In genomic region chr9:100520012-100520411, GRCm38 (mm10) we compare ENCODE assay signal across 11 mouse cellular contexts. TPM values are rescaled to one million over a fixed set of nuclear protein-coding genes. Genes with fewer than 3 reads are reported as not detected.
DNase-seq lines count a peak whose midpoint lies in the region; ATAC-seq and TF ChIP-seq lines count a peak whose summit lies in the region.
"Had no signal": no experiment of that assay in that cellular context is flagged by ENCODE, and none has a peak within 500 bp of the region (broad histone marks: within the 10 kb centered on the region; RNA-seq: fewer than 3 reads in every experiment).

No protein-coding gene starts in this region.

- ATAC-seq in lung, postnatal 0 days, result no peak
- ATAC-seq: midbrain, embryonic 15.5 days had no signal

- no peaks in the 10 kb centered on the region; the same call in 1 of the 2 replicates for H3K4me1 ChIP-seq in lung, postnatal 0 days (ENCODE audit: insufficient read depth, low read depth, low read length)
- H3K4me1 ChIP-seq: midbrain, embryonic 15.5 days had no signal

- H3K27me3 ChIP-seq in lung, postnatal 0 days (replicated peaks; ENCODE audit: insufficient read depth, low read length), result no peaks in the 10 kb centered on the region
- H3K27me3 ChIP-seq: midbrain, embryonic 15.5 days had no signal

- TF ChIP-seq EP300 in lung, postnatal 0 days (IDR thresholded peaks at IDR 0.05), result 0 out of 2 replicates have a peak, but pooled peaks have one; percentile 7

- H3K4me3 ChIP-seq in lung, postnatal 0 days (ENCODE audit: low read depth, low read length), result no peak overlapping the region
- H3K4me3 ChIP-seq: midbrain, embryonic 15.5 days had no signal

- peak; percentile 14 to 36 for DNase-seq in cerebellum, adult 18-20 months
- DNase-seq in cerebellum, postnatal 4 days (ENCODE audit: low spot score in 2 of 2), result no peak
- peak; percentile 38 for DNase-seq in kidney, adult 9 months
- DNase-seq in kidney, adult 18-20 months, result no peak
- peak; percentile 27 for DNase-seq in A20 (ENCODE audit: low read depth, low spot score)
- no peak for DNase-seq in lung, postnatal 0 days (ENCODE audit: low spot score)
- no peak for DNase-seq in spleen, postnatal 4 days (ENCODE audit: low spot score in 2 of 2)
- no peak for DNase-seq in heart, postnatal 14 days

- H3K36me3 ChIP-seq in lung, postnatal 0 days (ENCODE audit: insufficient read depth, low read length), result no peaks in the 10 kb centered on the region
- H3K36me3 ChIP-seq: midbrain, embryonic 15.5 days had no signal

- 97% methylated on average over 3 of the region's 3 CpGs for WGBS in lung, postnatal 0 days

- intact Hi-C loops in heart, postnatal 14 days (cut with DNase I), result loop anchor here (1.0 to 5.0 kb wide), 3 partner anchors 25 to 397 kb away; no protein-coding TSS in a partner anchor

- TF ChIP-seq CTCF in lung, postnatal 0 days (IDR thresholded peaks at IDR 0.05), result peak; percentile 54

- H3K9me3 ChIP-seq in lung, postnatal 0 days (ENCODE audit: low read length), result no peaks in the 10 kb centered on the region
- H3K9me3 ChIP-seq: midbrain, embryonic 15.5 days had no signal

- H3K4me2 ChIP-seq in lung, postnatal 0 days (replicated peaks; ENCODE audit: low read depth, low read length), result no peak overlapping the region
- H3K4me2 ChIP-seq: midbrain, embryonic 15.5 days had no signal

- H3K27ac ChIP-seq in lung, postnatal 0 days (ENCODE audit: low read length), result no peak overlapping the region
- H3K27ac ChIP-seq: midbrain, embryonic 15.5 days had no signal

- H3K9ac ChIP-seq in lung, postnatal 0 days (replicated peaks; ENCODE audit: low read depth), result no peak overlapping the region
- H3K9ac ChIP-seq: midbrain, embryonic 15.5 days had no signal

RNA-seq across cellular contexts. Expression of gene Nck1, which starts 25.9 kb away (rescaled TPM):
- 77.9 and 87.8 TPM in 2 replicates for polyA plus RNA-seq in lung, postnatal 0 days (2015; fragmentation: Nextera tagmentation; extraction: Ambion mirVana)
- total RNA-seq in heart, postnatal 14 days (2021), result 10 to 100 TPM; 49.8 to 56.2 TPM

RNA-seq across cellular contexts. Expression of gene Il20rb, which starts 33.4 kb away (rescaled TPM):
- 1.9 and 2.2 TPM in 2 replicates for polyA plus RNA-seq in lung, postnatal 0 days (2015; fragmentation: Nextera tagmentation; extraction: Ambion mirVana)
- 1 to 10 TPM; 1.2 to 1.6 TPM for total RNA-seq in heart, postnatal 14 days (2021)

RNA-seq across cellular contexts. Expression of gene Slc35g2, which starts 50.9 kb away (rescaled TPM):
- 16.1 and 16.7 TPM in 2 replicates for polyA plus RNA-seq in lung, postnatal 0 days (2015; fragmentation: Nextera tagmentation; extraction: Ambion mirVana)
- 1 to 10 TPM; 3.6 to 5.6 TPM for total RNA-seq in heart, postnatal 14 days (2021)
- total RNA-seq: neutrophil, adult 5-6 weeks had no signal
- polyA plus RNA-seq: C2C12 had no signal

Comparison
In these comparisons a context has a peak if more than half of its experiments do, and no peak if none do; other contexts are left out.
1. DNase-seq: peak in cerebellum, adult 18-20 months (2 of 2), kidney, adult 9 months (single experiment) and A20 (single experiment); none in cerebellum, postnatal 4 days (0 of 2), kidney, adult 18-20 months (single experiment), lung, postnatal 0 days (single experiment), spleen, postnatal 4 days (0 of 2) and heart, postnatal 14 days (0 of 2).